Mouse (Mus musculus): ENCODE measurements at regions not wholly inside any gene's neighbourhood (a gene's known extent, or its start where the extent isn't known, plus 50 kb on each side); places are given as distances from the start of the nearest gene placed in this dataset.

DNA sequence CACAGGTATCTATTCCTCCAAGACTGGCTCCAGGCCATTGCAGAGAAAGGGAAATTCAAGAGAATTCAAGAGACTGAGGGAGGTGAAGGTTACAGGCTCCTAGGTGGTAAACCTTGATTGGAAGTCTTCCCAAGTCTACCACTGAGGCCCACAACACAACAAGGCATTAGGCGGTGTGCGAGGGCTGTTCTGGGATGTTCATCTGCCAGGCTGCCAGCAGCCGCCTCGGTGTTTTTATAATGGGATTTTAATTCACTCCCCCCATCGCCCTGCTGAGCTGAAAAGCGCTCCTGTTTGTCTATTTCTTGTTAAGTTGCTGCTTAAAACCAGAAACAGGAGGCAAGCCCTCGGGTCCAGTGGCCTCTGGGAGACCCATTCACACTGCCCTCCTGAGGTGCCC, 133.9 kb upstream of the Rpl38 start:
- Histone ChIP-seq H3K27ac (ENCODE audit: insufficient read depth, low read depth) (no peak overlapping the region), H3K36me3 (replicated peaks in 1 of 2; ENCODE audit: control insufficient read depth in 1 of 2, insufficient read depth in 1 of 2, low read length in 1 of 2) (no peaks in the 10 kb centered on the region), H3K79me2 (replicated peaks; ENCODE audit: control insufficient read depth, extremely low read depth, insufficient read depth, poor library complexity, severe bottlenecking) (no peaks in the 10 kb centered on the region), H3K9ac (ENCODE audit: insufficient read depth, low read depth) (no peak overlapping the region), H3K4me2 (ENCODE audit: insufficient read depth, low read depth, poor library complexity, severe bottlenecking) (no peak overlapping the region), H3K27me3 (replicated peaks) (peaks cover 83% of the 10 kb centered on the region), H3K4me1 (ENCODE audit: control insufficient read depth in 1 of 2, insufficient read depth in 2 of 2) (no peaks in the 10 kb centered on the region), H3K4me3 (replicated peaks in 1 of 3; ENCODE audit: low read depth in 2 of 3, low read length in 2 of 3, poor library complexity in 1 of 3) (no peak overlapping the region), H3K9me3 (replicated peaks; ENCODE audit: low read length) (peaks cover 4% of the 10 kb centered on the region)
- in situ Hi-C loops (cut with MboI; ENCODE audit: low pct_ligation_motif_present, low pct_unique_long_range_greater_than_20kb, low sequenced_read_pairs) = no loop called here
- no peak for TF ChIP-seq MAFK (IDR thresholded peaks at IDR 0.05; ENCODE audit: insufficient replicate concordance, low read length)
- no peak for TF ChIP-seq MYC (IDR thresholded peaks at IDR 0.05; ENCODE audit: low read depth, low read length)
- TF ChIP-seq MXI1 (IDR thresholded peaks at IDR 0.05; ENCODE audit: low read depth, low read length) = no peak
- no peak for TF ChIP-seq CHD1 (IDR thresholded peaks at IDR 0.05; ENCODE audit: low read depth, low read length)
- TF ChIP-seq SMC3 (IDR thresholded peaks at IDR 0.05; ENCODE audit: low read depth, low read length) = no peak
- no peak for TF ChIP-seq JUND (conservative IDR thresholded peaks at IDR 0.05; ENCODE audit: low read depth, low read length)
- no peak for TF ChIP-seq JUN (IDR thresholded peaks at IDR 0.05; ENCODE audit: insufficient read depth, low read depth, low read length)
- TF ChIP-seq HCFC1 (IDR thresholded peaks at IDR 0.05; ENCODE audit: low read depth, low read length) = no peak
- TF ChIP-seq CHD2 (IDR thresholded peaks at IDR 0.05; ENCODE audit: low read length) = no peak
- TF ChIP-seq ZKSCAN1 (IDR thresholded peaks at IDR 0.05; ENCODE audit: borderline replicate concordance, low read depth, low read length) = no peak
- no peak for TF ChIP-seq MEF2A (IDR thresholded peaks at IDR 0.05; ENCODE audit: borderline replicate concordance, low read depth, low read length)
- no peak for TF ChIP-seq PAX5 (IDR thresholded peaks at IDR 0.05; ENCODE audit: low read length)
- no peak for TF ChIP-seq MAX (IDR thresholded peaks at IDR 0.05; ENCODE audit: low read length)
- TF ChIP-seq ELF1 (IDR thresholded peaks at IDR 0.05; ENCODE audit: low read depth, low read length) = no peak
- no peak for TF ChIP-seq ZC3H11A (IDR thresholded peaks at IDR 0.05; ENCODE audit: low read depth, low read length)
- no peak for TF ChIP-seq ZNF384 (IDR thresholded peaks at IDR 0.05; ENCODE audit: low read depth, low read length)
- TF ChIP-seq USF2 (conservative IDR thresholded peaks at IDR 0.05; ENCODE audit: low read depth, low read length) = no peak
- no peak for TF ChIP-seq TCF12 (IDR thresholded peaks at IDR 0.05; ENCODE audit: low read depth, low read length)
- dilution Hi-C loops (cut with MboI; ENCODE audit: extremely low pct_ligation_motif_present, extremely low pct_unique_long_range_greater_than_20kb, low sequenced_read_pairs) = no loop called here
- no peak for DNase-seq (ENCODE audit: extremely low read depth)

DNA sequence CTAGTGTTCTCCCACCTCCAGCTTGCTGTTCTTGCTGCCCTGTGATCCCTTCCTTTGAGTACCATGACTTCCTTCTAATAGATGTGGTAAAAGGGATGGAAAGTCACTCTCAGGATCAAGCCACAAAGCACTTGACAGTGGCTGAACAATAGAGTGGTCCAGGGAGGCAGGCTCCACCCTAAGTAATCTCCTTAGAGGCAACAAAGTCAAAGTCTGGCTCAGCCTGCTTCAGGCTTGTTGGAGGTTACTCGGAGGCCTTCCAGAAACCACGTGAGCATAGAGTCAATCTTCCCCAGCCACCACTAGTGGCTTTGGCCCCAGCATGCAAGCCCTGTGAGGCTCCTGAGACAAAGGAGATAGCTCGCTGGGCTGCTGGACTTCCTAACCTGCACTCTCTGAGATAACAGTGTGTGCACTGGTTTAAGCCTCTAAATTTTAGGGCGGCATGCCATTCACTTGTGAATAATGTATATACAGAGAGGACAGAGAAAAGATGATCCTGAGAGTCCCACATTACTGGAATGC, 137.0 kb upstream of the Rpl38 start:
- Histone ChIP-seq H3K9me3 (replicated peaks; ENCODE audit: low read length) (peaks cover 4% of the 10 kb centered on the region), H3K4me3 (replicated peaks in 1 of 3; ENCODE audit: low read depth in 2 of 3, low read length in 2 of 3, poor library complexity in 1 of 3) (no peak overlapping the region), H3K4me1 (ENCODE audit: control insufficient read depth in 1 of 2, insufficient read depth in 2 of 2) (no peaks in the 10 kb centered on the region), H3K79me2 (replicated peaks; ENCODE audit: control insufficient read depth, extremely low read depth, insufficient read depth, poor library complexity, severe bottlenecking) (no peaks in the 10 kb centered on the region), H3K4me2 (ENCODE audit: insufficient read depth, low read depth, poor library complexity, severe bottlenecking) (no peak overlapping the region), H3K27me3 (replicated peaks) (peaks cover 78% of the 10 kb centered on the region), H3K9ac (ENCODE audit: insufficient read depth, low read depth) (no peak overlapping the region), H3K36me3 (replicated peaks in 1 of 2; ENCODE audit: control insufficient read depth in 1 of 2, insufficient read depth in 1 of 2, low read length in 1 of 2) (no peaks in the 10 kb centered on the region), H3K27ac (ENCODE audit: insufficient read depth, low read depth) (no peak overlapping the region)
- DNase-seq (ENCODE audit: extremely low read depth) = no peak
- no peak for TF ChIP-seq POLR2A (IDR thresholded peaks at IDR 0.05; ENCODE audit: low read depth, low read length)
- no peak for TF ChIP-seq CTCF (conservative IDR thresholded peaks at IDR 0.05 in 1 of 2, IDR thresholded peaks at IDR 0.05 in 1 of 2; ENCODE audit: low read depth in 2 of 2, low read length in 2 of 2)
- TF ChIP-seq EP300 (IDR thresholded peaks at IDR 0.05; ENCODE audit: low read length) = no peak
- TF ChIP-seq RAD21 (IDR thresholded peaks at IDR 0.05; ENCODE audit: low read depth, low read length) = no peak
- TF ChIP-seq MAFK (IDR thresholded peaks at IDR 0.05; ENCODE audit: insufficient replicate concordance, low read length) = no peak
- no peak for TF ChIP-seq KAT2A (IDR thresholded peaks at IDR 0.05; ENCODE audit: insufficient replicate concordance, low read length)
- no peak for TF ChIP-seq MEF2A (IDR thresholded peaks at IDR 0.05; ENCODE audit: borderline replicate concordance, low read depth, low read length)
- TF ChIP-seq CHD1 (IDR thresholded peaks at IDR 0.05; ENCODE audit: low read depth, low read length) = no peak
- no peak for TF ChIP-seq MAX (IDR thresholded peaks at IDR 0.05; ENCODE audit: low read length)
- no peak for TF ChIP-seq E2F4 (IDR thresholded peaks at IDR 0.05; ENCODE audit: insufficient replicate concordance, low read depth, low read length)
- no peak for TF ChIP-seq ELF1 (IDR thresholded peaks at IDR 0.05; ENCODE audit: low read depth, low read length)
- no peak for TF ChIP-seq BHLHE40 (IDR thresholded peaks at IDR 0.05; ENCODE audit: low read depth, low read length)
- TF ChIP-seq NELFE (IDR thresholded peaks at IDR 0.05; ENCODE audit: low read depth, low read length) = no peak
- no peak for TF ChIP-seq JUND (conservative IDR thresholded peaks at IDR 0.05; ENCODE audit: low read depth, low read length)
- no peak for TF ChIP-seq ETS1 (conservative IDR thresholded peaks at IDR 0.05; ENCODE audit: low read depth, low read length)
- no peak for TF ChIP-seq ZMIZ1 (IDR thresholded peaks at IDR 0.05; ENCODE audit: low read depth, low read length)
- TF ChIP-seq PAX5 (IDR thresholded peaks at IDR 0.05; ENCODE audit: low read length) = no peak
- in situ Hi-C loops (cut with MboI; ENCODE audit: low pct_ligation_motif_present, low pct_unique_long_range_greater_than_20kb, low sequenced_read_pairs) = no loop called here
- dilution Hi-C loops (cut with MboI; ENCODE audit: extremely low pct_ligation_motif_present, extremely low pct_unique_long_range_greater_than_20kb, low sequenced_read_pairs) = no loop called here

All from CH12.LX (cell line).